Mouse (Mus musculus) layer of hippocampus, adult 9-10 months (tissue): Measurements from ENCODE around the gene Pde10a.

Source experiments
- DNase-seq: peaks from one replicate; pipeline ENCODE4 v3.0.0; 2022; ENCODE audit warnings: low spot score

Pde10a gene

GRCm38 (mm10) chr17:8525225-8525721 is at the start of gene Pde10a:
Pde10a (plus strand) TSS chr17:8525372.
- no peak for DNase-seq

- no peak for DNase-seq
These were observed 46.6 kb upstream of the Pde10a start for GRCm38 (mm10) chr17:8478554-8478953.

GRCm38 (mm10) chr17:8479493-8480128 is 45.6 kb upstream of the Pde10a start:
- DNase-seq: no peak

- no peak for DNase-seq
These were observed 43.4 kb upstream of the Pde10a start for GRCm38 (mm10) chr17:8481797-8482196.

GRCm38 (mm10) chr17:8482876-8483275 is 42.3 kb upstream of the Pde10a start:
- no peak for DNase-seq

- DNase-seq: no peak
These were observed 40.9 kb upstream of the Pde10a start for GRCm38 (mm10) chr17:8484246-8484645.

GRCm38 (mm10) chr17:8485146-8485545 is 40.0 kb upstream of the Pde10a start:
- DNase-seq: no peak

GRCm38 (mm10) chr17:8487824-8488223 is 37.3 kb upstream of the Pde10a start:
- peak; percentile 81 for DNase-seq

- no peak for DNase-seq
These were observed 34.2 kb upstream of the Pde10a start for GRCm38 (mm10) chr17:8490971-8491370.

GRCm38 (mm10) chr17:8493461-8493860 is 31.7 kb upstream of the Pde10a start:
- no peak for DNase-seq

GRCm38 (mm10) chr17:8498151-8498550 is 27.0 kb upstream of the Pde10a start:
- no peak for DNase-seq

- DNase-seq: no peak
These were observed 26.5 kb upstream of the Pde10a start for GRCm38 (mm10) chr17:8498655-8499054.

GRCm38 (mm10) chr17:8499564-8500117 is 25.5 kb upstream of the Pde10a start:
- DNase-seq: no peak

GRCm38 (mm10) chr17:8504381-8504780 is 20.8 kb upstream of the Pde10a start:
- DNase-seq: no peak

- DNase-seq: no peak
These were observed 19.3 kb upstream of the Pde10a start for GRCm38 (mm10) chr17:8505669-8506426.

- DNase-seq: no peak
These were observed 18.4 kb upstream of the Pde10a start for GRCm38 (mm10) chr17:8506726-8507125.

GRCm38 (mm10) chr17:8507654-8508053 is 17.5 kb upstream of the Pde10a start:
- no peak for DNase-seq

GRCm38 (mm10) chr17:8508305-8509141 is 16.6 kb upstream of the Pde10a start:
- DNase-seq: no peak

GRCm38 (mm10) chr17:8516006-8516405 is 9.2 kb upstream of the Pde10a start:
- no peak for DNase-seq

- DNase-seq: no peak
These were observed 1.2 kb upstream of the Pde10a start for GRCm38 (mm10) chr17:8523986-8524385.

GRCm38 (mm10) chr17:8524387-8525165 is 596 bp upstream of the Pde10a start:
- DNase-seq: no peak
